In the genomic region with DNA sequence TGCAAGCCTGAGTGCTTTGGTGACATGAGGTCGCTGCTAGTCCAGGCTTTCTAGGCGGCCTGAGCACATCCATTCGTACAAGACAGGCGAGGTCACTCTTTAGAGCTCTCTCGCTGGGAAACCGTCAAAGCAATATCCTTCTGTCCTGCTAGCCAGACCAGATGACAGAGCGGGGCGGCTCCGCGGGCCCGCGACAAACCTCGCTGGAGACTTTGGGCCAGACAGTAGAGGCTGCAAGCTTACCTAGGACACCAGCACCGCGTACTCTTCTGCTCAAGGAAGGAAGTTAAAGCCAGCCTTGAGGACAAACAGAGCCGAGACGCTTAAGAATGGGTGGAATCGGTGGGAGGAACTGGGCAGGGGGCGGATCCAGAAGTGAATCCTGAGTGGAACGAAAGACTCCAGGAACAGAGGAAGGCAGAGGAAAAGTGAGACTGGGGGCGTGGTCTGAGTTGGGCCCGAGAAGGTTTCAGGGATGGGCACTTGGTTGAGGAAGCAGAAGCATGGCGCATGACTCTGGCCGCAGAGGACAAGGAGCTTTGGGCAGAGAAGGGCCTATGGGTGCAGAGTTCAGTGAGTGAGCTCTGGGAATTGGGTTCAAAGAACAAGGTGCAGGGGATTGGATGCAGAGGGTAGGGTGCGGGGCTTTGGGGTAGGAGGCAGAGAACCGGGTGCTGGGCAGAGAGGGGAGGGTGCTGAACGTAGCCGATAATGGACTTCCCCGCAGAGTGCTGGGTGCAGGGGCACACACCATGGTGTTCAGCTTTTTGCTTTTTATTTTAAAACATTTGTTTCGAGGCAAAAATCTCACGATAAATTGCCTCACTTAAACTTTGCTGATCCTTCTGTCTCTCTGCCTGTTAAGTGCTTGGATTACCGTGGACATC, we compare ENCODE assay signal across 8 mouse cellular contexts. TPM values are rescaled to one million over a fixed set of nuclear protein-coding genes. Genes with fewer than 3 reads are reported as not detected.
DNase-seq lines count a peak whose midpoint lies in the region; ATAC-seq lines count a peak whose summit lies in the region.

Eci3 (minus strand) TSS at position 300 of the 887 bp plus-strand sequence.

- WGBS in forebrain, embryonic 11.5 days: 3% methylated on average over 32 of the region's 32 CpGs
- WGBS in macrophage (ENCODE audit: missing documents): 12% methylated on average over 30 of the region's 32 CpGs

- no peaks in the 10 kb centered on the region for H3K36me3 ChIP-seq in forebrain, embryonic 11.5 days (ENCODE audit: control insufficient read depth, insufficient read depth, low read length)
- no peaks in the 10 kb centered on the region for H3K36me3 ChIP-seq in macrophage (ENCODE audit: inconsistent target)

- intact Hi-C loops in heart, postnatal 10 days (cut with DNase I): no loop called here

- ATAC-seq in forebrain, embryonic 11.5 days (replicated peaks; ENCODE audit: low FRiP score): peak; percentile 64

- H3K27me3 ChIP-seq in forebrain, embryonic 11.5 days (ENCODE audit: control insufficient read depth, insufficient read depth, low read length): peaks cover 11% of the 10 kb centered on the region

- 0 out of 2 replicates have a peak, but pooled peaks cover 3% of the 10 kb centered on the region for H3K4me1 ChIP-seq in forebrain, embryonic 11.5 days (replicated peaks; ENCODE audit: control insufficient read depth, insufficient read depth, low read length)

- peak; percentile 36 to 45 for DNase-seq in urinary bladder, adult 18-20 months (ENCODE audit: low spot score in 2 of 2)
- DNase-seq in urinary bladder, postnatal 10 days (ENCODE audit: low spot score): no peak
- DNase-seq in forebrain, embryonic 11.5 days (ENCODE audit: low spot score): peak; percentile 57
- peak; percentile 40 for DNase-seq in heart, postnatal 10 days
- peak; percentile 88 to 95 for DNase-seq in kidney, postnatal 25 days
- DNase-seq in skeletal muscle tissue, adult 2 months (ENCODE audit: low read depth, low spot score): peak; percentile 10
- DNase-seq in layer of hippocampus, postnatal 36 days: no peak

- peak within 1 kb of the TSS; percentile 20 for H3K9ac ChIP-seq in forebrain, embryonic 11.5 days (ENCODE audit: low read length)

- H3K27ac ChIP-seq in forebrain, embryonic 11.5 days (ENCODE audit: low read depth, low read length): no peak within 1 kb of the TSS
- H3K27ac ChIP-seq in macrophage: no peak within 1 kb of the TSS

- H3K4me3 ChIP-seq in forebrain, embryonic 11.5 days (ENCODE audit: low read depth, low read length): peak within 1 kb of the TSS; percentile 35
- peak within 1 kb of the TSS; percentile 4; the same call in 1 of the 2 replicates for H3K4me3 ChIP-seq in macrophage (ENCODE audit: inconsistent target)

- no peaks in the 10 kb centered on the region for H3K9me3 ChIP-seq in forebrain, embryonic 11.5 days (ENCODE audit: control insufficient read depth, low read length)

- peak within 1 kb of the TSS; percentile 68 for H3K4me2 ChIP-seq in forebrain, embryonic 11.5 days (ENCODE audit: low read depth, low read length, severe bottlenecking)

- H3K79me2 ChIP-seq in macrophage (ENCODE audit: inconsistent target): no peaks in the 10 kb centered on the region

RNA-seq across cellular contexts. Expression of gene Eci3, which starts in this region (rescaled TPM):
- 0.43 and 0.59 TPM in 2 replicates for polyA plus RNA-seq in forebrain, embryonic 11.5 days (2014; fragmentation: Nextera tagmentation; extraction: Ambion mirVana)
- total RNA-seq in heart, postnatal 10 days (2021): 1 to 10 TPM; 2.3 to 3.2 TPM
- not detected for total RNA-seq in macrophage (2018; cell fraction: chromatin; rRNA removed)
- under 1 TPM in 2 of 26 experiments, not detected in 24; 0.07 to 0.12 TPM for total RNA-seq in macrophage (2018; cell fraction: cytosol; rRNA removed)
- not detected for total RNA-seq in macrophage (2018; cell fraction: nucleus; rRNA removed)
- not detected in 3 replicates for polyA plus RNA-seq in macrophage (2018)
- total RNA-seq in layer of hippocampus, postnatal 36 days (2021): under 1 TPM; 0.37 to 0.48 TPM

Comparison
In these comparisons a context has a peak if more than half of its experiments do, and no peak if none do; other contexts are left out.
1. DNase-seq: peak in urinary bladder, adult 18-20 months (2 of 2), heart, postnatal 10 days (2 of 2), kidney, postnatal 25 days (2 of 2) and skeletal muscle tissue, adult 2 months (single experiment); none in urinary bladder, postnatal 10 days (single experiment) and layer of hippocampus, postnatal 36 days (0 of 2).
2. Peak in DNase-seq, ATAC-seq, H3K4me3 ChIP-seq, H3K9ac ChIP-seq and H3K4me2 ChIP-seq in forebrain, embryonic 11.5 days; RNA of the gene not detected or under 1 TPM.